Mouse (Mus musculus): Measurements from ENCODE around the gene Nadk2.

DNA sequence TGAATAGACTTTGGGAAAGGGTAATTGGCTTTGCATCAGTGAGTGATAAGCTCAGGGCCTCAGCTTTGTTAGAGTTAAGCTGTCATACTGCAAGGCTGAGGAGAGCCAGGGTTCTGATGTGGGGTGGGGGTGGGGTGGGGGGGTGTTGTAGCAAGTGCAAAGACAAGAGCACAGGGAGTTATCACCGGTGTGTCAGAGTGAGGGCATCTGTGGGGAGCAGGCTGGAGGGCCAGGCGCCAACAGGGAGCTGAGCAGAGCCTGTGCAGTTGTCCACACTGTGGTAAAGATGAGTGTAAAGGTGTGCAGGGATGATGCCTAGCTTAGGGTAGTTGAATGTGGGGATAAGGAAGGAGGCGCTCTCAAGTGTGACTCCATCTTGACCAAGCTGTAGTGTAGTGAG lies 10.2 kb downstream of the Nadk2 start:
- TF ChIP-seq GATA1 (IDR thresholded peaks at IDR 0.05; ENCODE audit: low read length) (no peak), TAL1 (IDR thresholded peaks at IDR 0.05; ENCODE audit: low read length) (no peak)
